Mouse (Mus musculus): ENCODE results near the gene Cby3.

DNA sequence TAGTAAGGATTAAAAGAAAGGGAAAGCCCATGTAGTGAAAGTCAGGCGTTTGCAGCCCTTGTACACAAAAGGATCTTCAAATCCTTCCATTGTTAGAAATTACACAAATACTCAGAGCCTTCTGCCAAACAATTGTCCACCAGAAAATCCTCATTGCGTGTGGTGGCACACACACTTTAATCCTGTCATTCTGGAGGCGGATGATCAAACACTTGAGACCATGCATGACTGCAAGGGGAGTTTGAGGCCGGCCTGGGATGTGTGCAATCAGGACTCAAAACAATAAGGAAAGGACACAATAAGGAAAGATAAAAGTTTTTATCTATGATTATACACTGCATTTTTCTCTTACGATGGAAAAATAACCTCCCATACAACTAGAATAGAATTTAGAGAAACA, 21.2 kb downstream of the Cby3 start:
- no peak for TF ChIP-seq CTCF (IDR thresholded peaks at IDR 0.05; ENCODE audit: borderline replicate concordance, insufficient read depth, low read length)
- no peak for TF ChIP-seq POLR2A (IDR thresholded peaks at IDR 0.05; ENCODE audit: low read depth, low read length)
